29 mouse cellular contexts compared by ENCODE assay signal in genomic region chr10:16538379-16538778, GRCm38 (mm10).
A peak's percentile ranks its signal among the peaks of the same experiment; 100 is the strongest.
DNase-seq lines count a peak whose midpoint lies in the region; ATAC-seq and TF ChIP-seq lines count a peak whose summit lies in the region.
"Had no signal": no experiment of that assay in that cellular context is flagged by ENCODE, and none has a peak within 500 bp of the region (broad histone marks: within the 10 kb centered on the region; RNA-seq: fewer than 3 reads in every experiment).

No protein-coding gene starts in this region.

- no peak for TF ChIP-seq RAD21 in MEL (IDR thresholded peaks at IDR 0.05; ENCODE audit: low read depth, low read length)

- peak; percentile 21 for DNase-seq in MEL (ENCODE audit: low read depth, low spot score)
- DNase-seq in brain, embryonic 14.5 days (ENCODE audit: low read depth): peak; percentile 18
- DNase-seq in layer of hippocampus, adult 9-10 months (ENCODE audit: low spot score): no peak
- no peak for DNase-seq in frontal cortex, postnatal 25 days (ENCODE audit: low spot score in 2 of 2)
- DNase-seq in kidney, adult 11 months: no peak
- DNase-seq: adrenal gland, adult 8-10 months; adrenal gland, postnatal 25 days; cerebellum, adult 18-20 months; cerebellum, adult 9-10 months; cerebellum, postnatal 14 days; gastrocnemius, adult 2 months; gastrocnemius, postnatal 14 days; heart, adult 18-20 months; heart, postnatal 14 days; heart, postnatal 4 days had no signal

- TF ChIP-seq CTCF in MEL (IDR thresholded peaks at IDR 0.05 in 2 of 3, conservative IDR thresholded peaks at IDR 0.05 in 1 of 3; ENCODE audit: control insufficient read depth in 1 of 3, insufficient read depth in 1 of 3, low read depth in 2 of 3, low read length in 3 of 3, poor library complexity in 1 of 3, severe bottlenecking in 1 of 3): no peak
- no peak for TF ChIP-seq CTCF in brain, embryonic 14.5 days (IDR thresholded peaks at IDR 0.05; ENCODE audit: borderline replicate concordance, extremely low read depth, insufficient read depth, insufficient read length)

- no peak overlapping the region for H3K27ac ChIP-seq in midbrain, embryonic 15.5 days
- no peak overlapping the region for H3K27ac ChIP-seq in midbrain, embryonic 13.5 days
- H3K27ac ChIP-seq in MEL (ENCODE audit: control insufficient read depth, low read depth, low read length): no peak overlapping the region
- H3K27ac ChIP-seq: embryonic facial prominence, embryonic 12.5 days; embryonic facial prominence, embryonic 15.5 days; forebrain, embryonic 10.5 days; forebrain, embryonic 13.5 days; gastrocnemius, adult 2 months; heart, embryonic 10.5 days; heart, embryonic 13.5 days; hindbrain, embryonic 14.5 days had no signal

- no peak overlapping the region for H3K4me2 ChIP-seq in midbrain, embryonic 15.5 days
- H3K4me2 ChIP-seq in midbrain, embryonic 13.5 days (replicated peaks): no peak overlapping the region
- H3K4me2 ChIP-seq: embryonic facial prominence, embryonic 12.5 days; embryonic facial prominence, embryonic 15.5 days; forebrain, embryonic 13.5 days; heart, embryonic 13.5 days; hindbrain, embryonic 14.5 days had no signal

- no peak overlapping the region for H3K9ac ChIP-seq in midbrain, embryonic 15.5 days
- H3K9ac ChIP-seq in midbrain, embryonic 13.5 days (replicated peaks): no peak overlapping the region
- H3K9ac ChIP-seq in MEL (ENCODE audit: control insufficient read depth, low read depth, low read length, poor library complexity, severe bottlenecking): no peak overlapping the region
- H3K9ac ChIP-seq: embryonic facial prominence, embryonic 12.5 days; embryonic facial prominence, embryonic 15.5 days; forebrain, embryonic 13.5 days; heart, embryonic 13.5 days; hindbrain, embryonic 14.5 days had no signal

- WGBS in midbrain, embryonic 15.5 days: 27% methylated on average over 1 of the region's 1 CpGs
- 21% methylated on average over 1 of the region's 1 CpGs for WGBS in midbrain, embryonic 13.5 days

- peak in 1 of 2 experiments; percentile 41; a peak in 1 of 4 replicates for TF ChIP-seq EP300 in MEL (IDR thresholded peaks at IDR 0.05; ENCODE audit: low read depth in 1 of 2, low read length in 2 of 2)

- no peak for TF ChIP-seq POLR2A in MEL (IDR thresholded peaks at IDR 0.05; ENCODE audit: control insufficient read depth in 1 of 2, insufficient read depth in 1 of 2, low read depth in 1 of 2, low read length in 2 of 2, poor library complexity in 1 of 2)
- TF ChIP-seq POLR2A in brain, embryonic 14.5 days (IDR thresholded peaks at IDR 0.05; ENCODE audit: borderline replicate concordance, extremely low read depth, insufficient read depth, insufficient read length, poor library complexity, severe bottlenecking): no peak

- H3K79me2 ChIP-seq in MEL (ENCODE audit: control insufficient read depth, insufficient read depth, low read length, poor library complexity): no peaks in the 10 kb centered on the region

- no peak overlapping the region for H3K4me3 ChIP-seq in midbrain, embryonic 15.5 days
- H3K4me3 ChIP-seq in midbrain, embryonic 13.5 days (replicated peaks): no peak overlapping the region
- no peak overlapping the region for H3K4me3 ChIP-seq in MEL (ENCODE audit: control insufficient read depth in 1 of 2, insufficient read depth in 1 of 2, low read depth in 2 of 2, low read length in 2 of 2)
- H3K4me3 ChIP-seq: embryonic facial prominence, embryonic 12.5 days; embryonic facial prominence, embryonic 15.5 days; erythroblast, embryonic 14.5 days; forebrain, embryonic 10.5 days; forebrain, embryonic 13.5 days; gastrocnemius, adult 2 months; heart, embryonic 10.5 days; heart, embryonic 13.5 days had no signal

- H3K27me3 ChIP-seq in midbrain, embryonic 15.5 days (replicated peaks): no peaks in the 10 kb centered on the region
- H3K27me3 ChIP-seq in midbrain, embryonic 13.5 days: no peaks in the 10 kb centered on the region
- H3K27me3 ChIP-seq in MEL (ENCODE audit: control insufficient read depth in 1 of 2, insufficient read depth in 2 of 2, low read length in 2 of 2): no peaks in the 10 kb centered on the region
- H3K27me3 ChIP-seq: embryonic facial prominence, embryonic 12.5 days; embryonic facial prominence, embryonic 15.5 days; forebrain, embryonic 13.5 days; heart, embryonic 13.5 days had no signal

- ATAC-seq in midbrain, embryonic 15.5 days (replicated peaks): 0 out of 2 replicates have a peak, but pooled peaks have one; percentile 45
- ATAC-seq in midbrain, embryonic 13.5 days: no peak
- ATAC-seq in erythroid progenitor cell, adult 5-6 weeks (replicated peaks; ENCODE audit: low FRiP score, poor library complexity, severe bottlenecking): peak; percentile 90
- ATAC-seq: activated CD4-positive, CD25-positive, alpha-beta regulatory T cell, adult 4 months; CD4-positive, CD25-positive, alpha-beta regulatory T cell, adult 4 months; forebrain, embryonic 13.5 days; forebrain, embryonic 16.5 days had no signal

- H3K36me3 ChIP-seq in midbrain, embryonic 15.5 days (replicated peaks): no peaks in the 10 kb centered on the region
- no peaks in the 10 kb centered on the region for H3K36me3 ChIP-seq in midbrain, embryonic 13.5 days
- no peaks in the 10 kb centered on the region; a peak in 1 of 4 replicates for H3K36me3 ChIP-seq in MEL (ENCODE audit: control insufficient read depth in 1 of 2, insufficient read depth in 2 of 2, low read length in 2 of 2)
- H3K36me3 ChIP-seq: embryonic facial prominence, embryonic 12.5 days; embryonic facial prominence, embryonic 15.5 days; forebrain, embryonic 10.5 days; heart, embryonic 10.5 days; heart, embryonic 13.5 days had no signal

- no peaks in the 10 kb centered on the region for H3K4me1 ChIP-seq in midbrain, embryonic 15.5 days
- 0 out of 2 replicates have a peak, but pooled peaks cover 3% of the 10 kb centered on the region for H3K4me1 ChIP-seq in midbrain, embryonic 13.5 days (replicated peaks)
- no peaks in the 10 kb centered on the region for H3K4me1 ChIP-seq in MEL (ENCODE audit: control insufficient read depth in 1 of 2, insufficient read depth in 2 of 2, low read length in 2 of 2)
- H3K4me1 ChIP-seq: embryonic facial prominence, embryonic 12.5 days; embryonic facial prominence, embryonic 15.5 days; forebrain, embryonic 10.5 days; forebrain, embryonic 13.5 days; heart, embryonic 10.5 days had no signal

- no peaks in the 10 kb centered on the region for H3K9me3 ChIP-seq in midbrain, embryonic 15.5 days
- no peaks in the 10 kb centered on the region for H3K9me3 ChIP-seq in midbrain, embryonic 13.5 days
- H3K9me3 ChIP-seq in MEL (replicated peaks; ENCODE audit: insufficient read depth, low read length): no peaks in the 10 kb centered on the region
- H3K9me3 ChIP-seq: embryonic facial prominence, embryonic 12.5 days; embryonic facial prominence, embryonic 15.5 days; forebrain, embryonic 10.5 days; forebrain, embryonic 13.5 days; heart, embryonic 10.5 days; heart, embryonic 13.5 days had no signal

TF ChIP-seq in MEL, 35 proteins besides CTCF, POLR2A, EP300 and RAD21:
- no peak for TF ChIP-seq UBTF (IDR thresholded peaks at IDR 0.05; ENCODE audit: borderline replicate concordance, insufficient read depth, low read depth, low read length)
- no peak for TF ChIP-seq POLR2AphosphoS5 (IDR thresholded peaks at IDR 0.05; ENCODE audit: borderline replicate concordance, low read depth, low read length)
- TF ChIP-seq TAL1 (IDR thresholded peaks at IDR 0.05; ENCODE audit: low read length): peak; percentile 36; the same call in 1 of the 2 replicates
- peak; percentile 56; the same call in 1 of the 2 replicates for TF ChIP-seq TCF12 (IDR thresholded peaks at IDR 0.05; ENCODE audit: low read depth, low read length)

Comparison
In these comparisons a context has a peak if more than half of its experiments do, and no peak if none do; other contexts are left out.
1. DNase-seq: peak in MEL (single experiment) and brain, embryonic 14.5 days (single experiment); none in layer of hippocampus, adult 9-10 months (single experiment), frontal cortex, postnatal 25 days (0 of 2) and kidney, adult 11 months (single experiment).